Mouse (Mus musculus): ENCODE measurements around the gene Lrch1.

- TF ChIP-seq POLR2A (IDR thresholded peaks at IDR 0.05; ENCODE audit: low read depth, low read length), result no peak
- TF ChIP-seq CTCF (IDR thresholded peaks at IDR 0.05; ENCODE audit: extremely low read depth, insufficient read depth, insufficient read length, insufficient replicate concordance), result no peak
Measured at GRCm38 (mm10) chr14:74909021-74909420, 38.7 kb downstream of the Lrch1 start.
